Mouse (Mus musculus) activated CD4-positive, CD25-positive, alpha-beta regulatory T cell, adult 9 weeks (primary cell): Measurements from ENCODE around the gene Abcg8. TPM values are rescaled to one million over a fixed set of nuclear protein-coding genes. Genes with fewer than 3 reads are reported as not detected.

Experiments used
- polyA plus RNA-seq: library from polyadenylated mRNA; unstranded; fragments of 100-300 nt; shearing (Covaris generic); gene quantifications from one replicate; pipeline ENCODE4 v1.2.1, GENCODE M21; 2017

The Abcg8 gene
- polyA plus RNA-seq = not detected

DNA sequence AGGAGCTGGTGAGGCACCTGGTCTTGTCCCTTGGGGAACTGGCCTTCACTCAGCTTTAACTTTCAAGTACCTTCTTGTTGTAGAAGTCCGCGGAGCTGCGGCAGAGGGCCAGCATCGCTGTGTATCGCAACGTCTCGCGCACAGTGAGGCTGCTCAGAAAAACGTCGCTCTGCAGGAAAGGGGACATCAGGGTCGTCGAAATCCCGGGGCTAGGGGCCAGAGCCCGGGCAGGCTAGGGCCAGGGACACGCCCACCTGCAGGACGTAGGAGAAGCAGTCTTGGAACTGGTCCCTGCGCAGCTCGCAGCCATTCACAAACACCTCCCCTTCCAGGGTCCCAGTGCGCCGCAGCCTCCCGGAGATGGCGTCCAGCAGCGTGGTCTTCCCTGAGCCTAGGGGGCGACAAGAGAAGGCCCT lies at the start of gene Abcg8:
Abcg8 (plus strand) TSS at position 352 of the 416 bp plus-strand sequence.

GRCm38 (mm10) chr17:84682734-84683717 lies 6.9 kb downstream of the Abcg8 start, which contains the start of gene Abcg5:
Gene Abcg5, minus strand, starts transcription at chr17:84683011.

Other genes with a start within 250 kb of the Abcg8 start
- 114 TPM for gene Thada, start 210.1 kb upstream of the Abcg8 start, polyA plus RNA-seq
- not detected for gene Plekhh2, start 164.4 kb upstream of the Abcg8 start, polyA plus RNA-seq
- gene Dync2li1, start 49.8 kb upstream of the Abcg8 start, polyA plus RNA-seq = 3.0 TPM
- gene Abcg5, start 6.7 kb downstream of the Abcg8 start, polyA plus RNA-seq = not detected
- 13.7 TPM for gene Lrpprc, start 114.5 kb downstream of the Abcg8 start, polyA plus RNA-seq